Mouse (Mus musculus) C2C12 (cell line): ENCODE results near the gene Ipo4.

Experiments
- CEBPB ChIP-seq: IDR thresholded peaks from one replicate; pipeline ENCODE4 v1.6.1; 2011; ENCODE audit warnings: low read depth, mild to moderate bottlenecking, control low read depth, moderate library complexity
- CTCF ChIP-seq: IDR thresholded peaks from one replicate; pipeline ENCODE4 v1.5.1; 2011; ENCODE audit not compliant: control insufficient read depth, insufficient read depth, insufficient read length
- MAX ChIP-seq: IDR thresholded peaks from one replicate; pipeline ENCODE4 v1.6.1; 2011; ENCODE audit warnings: mild to moderate bottlenecking, control low read depth

DNA sequence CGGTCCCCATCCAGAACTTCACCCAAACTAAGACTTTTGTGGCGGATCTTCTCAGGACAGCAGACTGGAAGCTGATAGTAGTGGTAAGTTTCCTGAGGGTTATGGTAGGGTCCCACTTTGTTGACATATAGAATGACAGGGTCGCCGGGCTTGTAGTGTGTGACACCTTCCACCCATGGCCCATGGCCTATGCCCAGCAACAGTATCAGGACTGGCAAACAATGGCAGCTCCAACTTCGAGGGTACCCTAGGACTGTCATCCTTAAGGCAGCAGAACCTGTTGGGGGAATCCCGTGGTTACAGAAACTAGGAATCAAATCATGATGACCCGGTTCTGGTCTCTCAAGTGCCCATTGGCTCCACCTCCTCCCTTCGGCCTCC lies 6.9 kb upstream of the Ipo4 start:
- TF ChIP-seq CEBPB (no peak), CTCF (no peak), MAX (no peak)
